Mouse (Mus musculus) liver, embryonic 14.5 days (tissue): Measurements from ENCODE around the gene Myo1f.

Experiments
- CTCF ChIP-seq: IDR thresholded peaks from 2 replicates; pipeline ENCODE4 v1.5.1; 2016; ENCODE audit warnings: antibody characterized with exemption, low read depth, control low read depth
- EP300 ChIP-seq: IDR thresholded peaks from 2 replicates; pipeline ENCODE4 v1.6.1; 2016; ENCODE audit warnings: antibody characterized with exemption, low read depth

- TF ChIP-seq CTCF (peak; percentile 35; the same call in 1 of the 2 replicates), EP300 (no peak)
These were observed 41.8 kb downstream of the Myo1f start for GRCm38 (mm10) chr17:33597271-33597670.
